Mouse (Mus musculus) adrenal gland, postnatal 0 days (tissue): ENCODE data around the gene Tmem274. TPM values are rescaled to one million over a fixed set of nuclear protein-coding genes. Genes with fewer than 3 reads are reported as not detected.

Experiments used
- polyA plus RNA-seq: library from polyadenylated mRNA; unstranded; fragments of >200 nt; fragmentation: Nextera tagmentation; extraction: Ambion mirVana; gene quantifications from 2 replicates; pipeline ENCODE4 v1.2.1, GENCODE M21; 2015

The Tmem274 gene
- polyA plus RNA-seq: not detected in 2 replicates

GRCm38 (mm10) chr4:149477078-149477477 lies at the start of gene Tmem274:
Gene Tmem274, plus strand, starts transcription at chr4:149477378.

GRCm38 (mm10) chr4:149454879-149455278 lies 22.3 kb upstream of the Tmem274 start, which contains the start of gene Rbp7:
Gene Rbp7, minus strand, starts transcription at chr4:149454978.

GRCm38 (mm10) chr4:149485053-149485824 lies 8.1 kb downstream of the Tmem274 start, which contains the start of the genes Nmnat1 and Lzic:
Gene Nmnat1, minus strand, starts transcription at chr4:149485202.
Gene Lzic, plus strand, starts transcription at chr4:149485229.

GRCm38 (mm10) chr4:149517868-149518340 lies 40.7 kb downstream of the Tmem274 start, which contains the start of gene Ctnnbip1:
Gene Ctnnbip1, plus strand, starts transcription at chr4:149518236.

Other genes with a start within 250 kb of the Tmem274 start
- gene Kif1b, start 169.7 kb upstream of the Tmem274 start, polyA plus RNA-seq: 40.8 and 46.9 TPM in 2 replicates
- gene Ube4b, start 50.6 kb upstream of the Tmem274 start, polyA plus RNA-seq: 28.2 and 38.5 TPM in 2 replicates
- 8.3 and 9.6 TPM in 2 replicates for gene Rbp7, start 22.4 kb upstream of the Tmem274 start, polyA plus RNA-seq
- gene Nmnat1, start 7.8 kb downstream of the Tmem274 start, polyA plus RNA-seq: 9.1 and 11.6 TPM in 2 replicates
- 24.6 and 26.5 TPM in 2 replicates for gene Lzic, start 7.9 kb downstream of the Tmem274 start, polyA plus RNA-seq
- 46.2 and 58.9 TPM in 2 replicates for gene Ctnnbip1, start 40.9 kb downstream of the Tmem274 start, polyA plus RNA-seq
- 37.9 and 54.7 TPM in 2 replicates for gene Clstn1, start 109.1 kb downstream of the Tmem274 start, polyA plus RNA-seq
- 4.1 and 7.7 TPM in 2 replicates for gene Pik3cd, start 225.2 kb downstream of the Tmem274 start, polyA plus RNA-seq